Mouse (Mus musculus) forebrain, embryonic 10.5 days (tissue): ENCODE measurements around the gene Tssk2. TPM values are rescaled to one million over a fixed set of nuclear protein-coding genes. Genes with fewer than 3 reads are reported as not detected.

Experiments
- DNase-seq: peaks from one replicate; pipeline ENCODE4 v3.0.0-alpha.2; 2017; ENCODE audit warnings: low spot score; ENCODE audit errors: extremely low spot score
- H3K27ac ChIP-seq: fragments of 300-500 bp; sonication (generic); 2 replicates; pipeline ENCODE4 v1.5.1; 2016; ENCODE audit warnings: mild to moderate bottlenecking
- H3K27me3 ChIP-seq: fragments of 300-500 bp; sonication (generic); 2 replicates; pipeline ENCODE4 v1.6.1; 2016; ENCODE audit warnings: mild to moderate bottlenecking; ENCODE audit not compliant: poor library complexity, severe bottlenecking
- H3K36me3 ChIP-seq: fragments of 300-500 bp; sonication (generic); replicated peaks from 2 replicates; pipeline ENCODE4 v1.6.1; 2016; ENCODE audit warnings: mild to moderate bottlenecking, moderate library complexity
- H3K4me1 ChIP-seq: fragments of 300-500 bp; sonication (generic); 2 replicates; pipeline ENCODE4 v1.6.1; 2016
- H3K4me3 ChIP-seq: fragments of 300-500 bp; sonication (generic); 2 replicates; pipeline ENCODE4 v1.5.1; 2016; ENCODE audit warnings: mild to moderate bottlenecking, moderate library complexity
- H3K9me3 ChIP-seq: fragments of 300-500 bp; sonication (generic); 2 replicates; pipeline ENCODE4 v1.6.1; 2016; ENCODE audit warnings: mild to moderate bottlenecking, moderate library complexity
- WGBS: fragments of 180-500 bp; shearing (Covaris S2); methylation state at CpG from one replicate; pipeline ENCODE4 v1.1.7; 2016; 5-methylcytosine and 5-hydroxymethylcytosine counted together
- polyA plus RNA-seq: library from polyadenylated mRNA; unstranded; fragments of >200 nt; fragmentation: Nextera tagmentation; extraction: Ambion mirVana; gene quantifications from 2 replicates; pipeline ENCODE4 v1.2.1, GENCODE M21; 2016

Tssk2 gene
- polyA plus RNA-seq, 1 experiment from 2014 or later, result 0.36 TPM

DNA sequence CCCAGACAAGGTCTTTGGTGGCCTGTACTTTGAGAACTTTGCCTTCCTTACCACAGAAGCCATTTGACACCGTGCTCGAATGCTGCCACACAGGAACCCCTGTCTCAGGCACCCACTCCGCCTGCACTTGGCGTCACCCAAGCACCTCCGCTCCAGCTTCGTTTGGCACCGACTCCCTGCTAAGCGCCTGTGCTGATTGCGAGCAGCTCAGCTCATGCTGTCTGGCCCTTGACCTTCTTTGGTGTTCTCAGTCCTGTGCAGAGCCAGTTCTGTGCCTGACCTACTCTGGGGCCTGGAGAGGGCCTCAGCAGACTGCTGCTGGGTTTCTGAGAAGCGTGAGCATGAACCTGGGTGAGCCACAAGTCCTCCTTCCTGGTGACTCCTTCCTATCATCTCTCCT lies 38.3 kb downstream of the Tssk2 start:
- 88% methylated on average over 10 of the region's 10 CpGs for WGBS
- no peak for DNase-seq

DNA sequence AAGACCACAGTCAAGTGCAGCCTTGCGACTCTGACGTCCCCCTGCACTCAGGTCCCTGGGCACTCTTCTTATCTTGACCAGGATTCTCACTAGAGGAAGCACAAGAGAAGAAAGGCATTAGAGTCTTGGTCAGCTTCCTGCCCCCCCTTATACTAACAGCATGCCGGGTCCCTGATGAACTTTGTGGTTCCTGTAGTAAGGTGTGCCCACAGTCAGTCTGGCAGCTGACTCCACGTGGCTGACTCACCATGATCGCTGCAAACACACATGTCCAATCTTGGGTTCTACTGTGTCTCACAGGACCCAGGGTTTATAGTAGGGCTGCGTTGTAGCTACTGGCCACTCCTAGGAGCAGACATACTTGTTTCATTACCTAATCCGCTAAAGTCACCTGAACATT lies 39.8 kb downstream of the Tssk2 start:
- Histone ChIP-seq H3K4me3 (no peak overlapping the region), H3K27me3 (peaks cover 35% of the 10 kb centered on the region), H3K36me3 (no peaks in the 10 kb centered on the region), H3K27ac (no peak overlapping the region), H3K4me1 (peaks cover 8% of the 10 kb centered on the region; the same call in 1 of the 2 replicates), H3K9me3 (no peaks in the 10 kb centered on the region)
- DNase-seq, result no peak
- WGBS, result 85% methylated on average over 7 of the region's 7 CpGs

More for the DNA sequence above, 38.3 kb downstream of the Tssk2 start:
- Histone ChIP-seq H3K27me3 (peaks cover 38% of the 10 kb centered on the region), H3K4me3 (no peak overlapping the region), H3K36me3 (no peaks in the 10 kb centered on the region), H3K27ac (no peak overlapping the region), H3K9me3 (no peaks in the 10 kb centered on the region), H3K4me1 (peaks cover 8% of the 10 kb centered on the region; the same call in 1 of the 2 replicates)

DNA sequence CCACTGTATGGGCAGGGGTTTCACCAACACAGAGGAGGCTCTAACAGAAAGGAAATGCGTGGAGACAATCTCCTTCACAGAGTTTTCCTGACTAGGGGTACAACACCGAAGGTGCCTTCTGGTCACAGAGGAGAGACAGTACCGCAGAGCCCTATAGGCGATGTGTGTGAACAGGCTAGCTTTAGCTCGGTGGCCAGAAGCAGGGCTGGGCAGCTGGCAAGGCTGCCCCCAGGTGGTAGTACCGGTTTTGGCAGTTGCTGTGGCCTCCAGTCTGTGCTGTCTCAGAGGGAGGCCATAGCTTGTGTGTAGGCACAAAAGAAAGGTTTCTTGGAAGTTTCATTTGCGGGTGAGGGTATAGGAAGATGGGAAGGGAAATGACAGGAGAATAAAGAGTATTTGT lies 40.4 kb downstream of the Tssk2 start:
- Histone ChIP-seq H3K27ac (no peak overlapping the region), H3K4me3 (no peak overlapping the region), H3K27me3 (peaks cover 34% of the 10 kb centered on the region), H3K4me1 (peaks cover 8% of the 10 kb centered on the region; the same call in 1 of the 2 replicates), H3K36me3 (no peaks in the 10 kb centered on the region), H3K9me3 (no peaks in the 10 kb centered on the region)
- 9% methylated on average over 7 of the region's 7 CpGs for WGBS
- DNase-seq, result peak; percentile 60

DNA sequence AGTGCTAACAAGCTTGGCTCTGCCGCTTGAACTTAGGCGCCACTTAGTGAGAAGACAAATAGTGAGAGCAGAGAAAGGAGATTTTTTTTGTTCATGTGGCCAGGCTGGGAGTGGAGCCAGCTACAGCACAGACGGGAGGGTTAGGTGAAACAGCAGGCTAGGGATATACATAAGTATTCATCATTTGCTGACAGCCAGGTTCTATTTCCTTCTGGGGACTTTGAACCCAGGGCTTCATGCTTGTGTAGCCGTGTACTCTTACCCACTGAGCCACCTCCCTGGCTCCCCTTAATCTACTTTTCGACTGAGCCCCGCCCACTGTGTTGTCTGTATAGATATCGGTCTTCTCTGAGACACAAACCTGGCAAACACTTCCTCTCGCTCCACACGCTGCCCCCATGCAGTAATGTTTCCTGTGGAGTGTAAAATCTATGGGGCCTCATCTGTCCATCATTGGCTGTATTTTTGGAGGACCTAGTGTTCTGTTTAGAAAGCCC lies 40.9 kb downstream of the Tssk2 start:
- H3K27ac ChIP-seq, result no peak overlapping the region
- DNase-seq, result no peak
- H3K4me1 ChIP-seq, result peaks cover 8% of the 10 kb centered on the region; the same call in 1 of the 2 replicates
- no peak overlapping the region for H3K4me3 ChIP-seq
- H3K9me3 ChIP-seq, result no peaks in the 10 kb centered on the region
- H3K36me3 ChIP-seq, result no peaks in the 10 kb centered on the region
- 66% methylated on average over 9 of the region's 9 CpGs for WGBS
- H3K27me3 ChIP-seq, result peaks cover 29% of the 10 kb centered on the region

DNA sequence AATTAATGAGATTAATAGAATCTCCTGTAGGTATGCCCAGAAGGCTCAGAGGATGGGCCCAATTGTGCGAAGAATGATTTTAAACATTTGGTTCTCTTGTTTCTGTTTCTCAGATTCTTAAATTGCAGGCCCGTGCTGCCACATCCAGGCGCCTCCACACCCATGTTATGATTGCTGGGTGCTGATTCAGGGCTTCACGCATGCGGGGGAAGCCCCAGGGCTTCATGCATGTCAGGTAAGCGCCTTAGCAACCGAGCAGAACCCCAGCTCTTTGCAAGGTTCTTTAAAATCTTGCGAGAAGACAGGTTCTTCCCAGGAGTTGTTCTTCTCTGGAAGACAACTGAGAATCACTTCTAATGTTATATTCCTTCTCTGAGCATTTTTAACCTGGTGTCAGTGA lies 45.0 kb downstream of the Tssk2 start:
- Histone ChIP-seq H3K27ac (no peak overlapping the region), H3K4me3 (no peak overlapping the region), H3K27me3 (no peaks in the 10 kb centered on the region), H3K36me3 (no peaks in the 10 kb centered on the region), H3K9me3 (no peaks in the 10 kb centered on the region), H3K4me1 (peaks cover 14% of the 10 kb centered on the region; the same call in 1 of the 2 replicates)
- 68% methylated on average over 8 of the region's 8 CpGs for WGBS
- DNase-seq, result no peak

DNA sequence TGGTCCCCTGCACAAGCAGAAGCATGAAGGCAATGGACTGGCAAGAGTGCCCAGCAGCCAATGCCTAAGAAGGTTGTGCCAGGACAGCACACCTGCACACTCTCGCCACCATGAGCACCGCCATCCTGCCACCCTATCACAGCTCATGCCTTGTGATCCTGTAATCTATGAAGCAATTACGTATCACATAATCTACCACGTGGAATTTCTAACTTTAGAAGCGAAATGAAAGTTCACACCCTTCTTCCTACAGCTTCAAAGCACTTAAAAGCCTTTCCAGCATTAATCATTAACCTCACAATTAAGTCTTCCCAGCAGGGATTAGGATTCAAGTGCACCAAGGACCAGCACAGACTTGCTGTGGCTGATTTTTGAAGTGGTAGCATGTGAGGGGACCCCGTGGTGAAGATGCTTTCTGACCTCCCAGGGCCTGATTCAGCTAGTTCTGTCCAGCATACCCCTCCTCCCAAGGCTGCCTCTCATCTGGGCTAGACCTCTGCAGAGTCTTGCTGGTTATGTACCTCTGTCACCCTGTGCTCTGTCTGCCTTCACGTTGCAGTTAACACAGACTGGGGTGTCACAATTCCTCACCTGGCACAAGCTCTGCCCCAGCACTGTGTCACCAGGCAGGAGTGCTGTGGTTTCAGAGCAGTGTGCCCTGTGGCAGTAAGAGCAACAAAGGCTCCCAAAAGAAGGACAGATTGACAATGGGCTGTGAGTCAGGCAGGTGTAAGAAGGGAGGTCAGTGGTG lies 46.8 kb downstream of the Tssk2 start:
- no peak for DNase-seq
- H3K4me1 ChIP-seq, result peaks cover 22% of the 10 kb centered on the region
- H3K27me3 ChIP-seq, result no peaks in the 10 kb centered on the region
- H3K36me3 ChIP-seq, result no peaks in the 10 kb centered on the region
- H3K9me3 ChIP-seq, result no peaks in the 10 kb centered on the region
- no peak overlapping the region for H3K4me3 ChIP-seq
- no peak overlapping the region for H3K27ac ChIP-seq
- 63% methylated on average over 7 of the region's 7 CpGs for WGBS

DNA sequence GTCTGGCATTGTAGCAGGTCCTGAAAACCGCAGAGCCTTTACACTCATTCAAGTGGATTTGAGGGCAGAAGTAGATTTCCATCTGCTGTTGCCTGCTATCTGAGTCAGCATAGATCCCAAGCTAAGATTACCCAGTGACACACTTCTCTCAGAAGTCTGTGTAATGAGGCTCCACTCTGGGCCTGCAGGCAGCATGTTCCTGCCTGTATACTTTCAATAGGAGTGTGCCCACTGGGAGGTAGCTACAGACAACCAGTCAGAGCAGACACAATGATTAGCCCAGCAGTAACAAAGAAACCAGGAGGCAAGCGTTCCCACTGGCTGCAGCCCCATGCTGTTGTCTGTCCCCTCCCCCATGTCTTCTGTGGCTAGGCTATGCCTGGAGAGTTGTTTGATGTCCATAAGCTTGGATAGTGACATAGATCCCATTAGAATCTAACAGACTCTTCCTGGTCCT lies 51.0 kb downstream of the Tssk2 start:
- Histone ChIP-seq H3K9me3 (no peaks in the 10 kb centered on the region), H3K27ac (peak overlapping the region; percentile 83), H3K27me3 (no peaks in the 10 kb centered on the region), H3K4me1 (peaks cover 26% of the 10 kb centered on the region), H3K4me3 (peak overlapping the region; percentile 16; the same call in 1 of the 2 replicates), H3K36me3 (no peaks in the 10 kb centered on the region)
- 24% methylated on average over 2 of the region's 2 CpGs for WGBS
- peak; percentile 52 for DNase-seq

Other genes with a start within 250 kb of the Tssk2 start
- gene Med15, start 165.7 kb upstream of the Tssk2 start, polyA plus RNA-seq, result 47.4 and 47.5 TPM in 2 replicates
- 55.4 and 59.1 TPM in 2 replicates for gene Klhl22, start 139.0 kb upstream of the Tssk2 start, polyA plus RNA-seq
- 4.0 and 4.1 TPM in 2 replicates for gene Scarf2, start 101.4 kb upstream of the Tssk2 start, polyA plus RNA-seq
- not detected in 2 replicates for gene B830017H08Rik, start 65.5 kb upstream of the Tssk2 start, polyA plus RNA-seq
- 2.7 and 3.6 TPM in 2 replicates for gene Car15, start 60.3 kb upstream of the Tssk2 start, polyA plus RNA-seq
- gene Gm20518, start 7.0 kb upstream of the Tssk2 start, polyA plus RNA-seq, result 0.23 and 0.29 TPM in 2 replicates
- gene Tssk1, start 4.4 kb upstream of the Tssk2 start, polyA plus RNA-seq, result not detected in 2 replicates
- 104 and 106 TPM in 2 replicates for gene Dgcr2, start 75 bp upstream of the Tssk2 start, polyA plus RNA-seq
- 55.2 and 56.2 TPM in 2 replicates for gene Ess2, start 12.7 kb downstream of the Tssk2 start, polyA plus RNA-seq
- gene Gsc2, start 16.4 kb downstream of the Tssk2 start, polyA plus RNA-seq, result 0.43 TPM in 1 of 2 replicates, not detected in the other
- 97.4 and 99.1 TPM in 2 replicates for gene Slc25a1, start 29.6 kb downstream of the Tssk2 start, polyA plus RNA-seq
- not detected in 2 replicates for gene Vpreb2, start 81.8 kb downstream of the Tssk2 start, polyA plus RNA-seq
- gene Dgcr6, start 154.2 kb downstream of the Tssk2 start, polyA plus RNA-seq, result 159 and 175 TPM in 2 replicates
- gene Prodh, start 191.6 kb downstream of the Tssk2 start, polyA plus RNA-seq, result 17.0 and 19.6 TPM in 2 replicates
- gene Rtn4r, start 229.0 kb downstream of the Tssk2 start, polyA plus RNA-seq, result 0.87 and 1.2 TPM in 2 replicates